In genomic region chr4:156217022-156217669, GRCm38 (mm10) we compare ENCODE assay signal across 19 mouse cellular contexts. TPM values are rescaled to one million over a fixed set of nuclear protein-coding genes. Genes with fewer than 3 reads are reported as not detected.
DNase-seq lines count a peak whose midpoint lies in the region; ATAC-seq and TF ChIP-seq lines count a peak whose summit lies in the region.
"Had no signal": no experiment of that assay in that cellular context is flagged by ENCODE, and none has a peak within 500 bp of the region (broad histone marks: within the 10 kb centered on the region; RNA-seq: fewer than 3 reads in every experiment).

No protein-coding gene starts in this region.

- no peak overlapping the region for H3K9ac ChIP-seq in lung, embryonic 14.5 days
- H3K9ac ChIP-seq in heart, embryonic 12.5 days: peak overlapping the region; percentile 44; the same call in 1 of the 2 replicates
- H3K9ac ChIP-seq: intestine, embryonic 15.5 days; limb, embryonic 12.5 days; liver, embryonic 13.5 days had no signal

- H3K27ac ChIP-seq in lung, embryonic 14.5 days (ENCODE audit: low read depth): no peak overlapping the region
- no peak overlapping the region for H3K27ac ChIP-seq in heart, embryonic 12.5 days (ENCODE audit: poor library complexity, severe bottlenecking)
- H3K27ac ChIP-seq in limb, embryonic 10.5 days: 0 out of 2 replicates have a peak overlapping the region, but pooled peaks have one; percentile 1
- H3K27ac ChIP-seq: intestine, embryonic 15.5 days; kidney, postnatal 0 days; limb, embryonic 12.5 days; liver, embryonic 13.5 days had no signal

- no peak overlapping the region for H3K4me3 ChIP-seq in lung, embryonic 14.5 days (ENCODE audit: low read depth, low read length)
- H3K4me3 ChIP-seq in lung, adult 2 months (replicated peaks; ENCODE audit: extremely low read depth, low read depth, low read length): no peak overlapping the region
- H3K4me3 ChIP-seq in heart, embryonic 12.5 days: no peak overlapping the region
- H3K4me3 ChIP-seq in limb, embryonic 10.5 days: no peak overlapping the region
- H3K4me3 ChIP-seq: intestine, embryonic 15.5 days; limb, embryonic 12.5 days; liver, embryonic 13.5 days had no signal

- intact Hi-C loops in gastrocnemius, postnatal 36 days (cut with DNase I): no loop called here
- intact Hi-C loops in left cerebral cortex, postnatal 4 days (cut with DNase I): no loop called here

- H3K27me3 ChIP-seq in lung, embryonic 14.5 days (ENCODE audit: insufficient read depth, low read length): no peaks in the 10 kb centered on the region
- H3K27me3 ChIP-seq in heart, embryonic 12.5 days (replicated peaks): no peaks in the 10 kb centered on the region
- no peaks in the 10 kb centered on the region for H3K27me3 ChIP-seq in limb, embryonic 10.5 days (ENCODE audit: low read depth, poor library complexity, severe bottlenecking)
- H3K27me3 ChIP-seq: CH12.LX; intestine, embryonic 15.5 days; limb, embryonic 12.5 days had no signal

- no peaks in the 10 kb centered on the region for H3K36me3 ChIP-seq in lung, embryonic 14.5 days (ENCODE audit: insufficient read depth)
- no peaks in the 10 kb centered on the region for H3K36me3 ChIP-seq in heart, embryonic 12.5 days
- H3K36me3 ChIP-seq in limb, embryonic 10.5 days: no peaks in the 10 kb centered on the region
- H3K36me3 ChIP-seq: intestine, embryonic 15.5 days; liver, embryonic 13.5 days had no signal

- no peak overlapping the region for H3K4me2 ChIP-seq in lung, embryonic 14.5 days
- no peak overlapping the region for H3K4me2 ChIP-seq in heart, embryonic 12.5 days
- H3K4me2 ChIP-seq: intestine, embryonic 15.5 days; limb, embryonic 12.5 days; liver, embryonic 13.5 days had no signal

- TF ChIP-seq POLR2A in lung, adult 2 months (IDR thresholded peaks at IDR 0.05; ENCODE audit: borderline replicate concordance, extremely low read depth, low read depth, low read length): no peak

- peak; percentile 52; the same call in 1 of the 2 replicates for ATAC-seq in lung, embryonic 14.5 days (ENCODE audit: insufficient read depth)
- ATAC-seq in heart, embryonic 12.5 days (ENCODE audit: insufficient number of reproducible peaks, low FRiP score): no peak
- ATAC-seq in megakaryocyte, adult 5-6 weeks (ENCODE audit: poor library complexity, severe bottlenecking): no peak
- ATAC-seq: forebrain, embryonic 14.5 days; intestine, embryonic 15.5 days had no signal

- no peaks in the 10 kb centered on the region for H3K4me1 ChIP-seq in lung, embryonic 14.5 days (ENCODE audit: insufficient read depth)
- no peaks in the 10 kb centered on the region for H3K4me1 ChIP-seq in lung, adult 2 months (ENCODE audit: control insufficient read depth, insufficient read depth, low read length)
- H3K4me1 ChIP-seq in heart, embryonic 12.5 days (replicated peaks): peaks cover 23% of the 10 kb centered on the region
- no peaks in the 10 kb centered on the region for H3K4me1 ChIP-seq in limb, embryonic 10.5 days
- H3K4me1 ChIP-seq: intestine, embryonic 15.5 days; limb, embryonic 12.5 days; liver, embryonic 13.5 days had no signal

- no peak for TF ChIP-seq CTCF in lung, embryonic 14.5 days (IDR thresholded peaks at IDR 0.05; ENCODE audit: low read depth)
- TF ChIP-seq CTCF in lung, adult 2 months (IDR thresholded peaks at IDR 0.05; ENCODE audit: insufficient read depth, low read length): no peak

- DNase-seq in gastrocnemius, adult 18-20 months (ENCODE audit: low spot score): peak; percentile 44
- DNase-seq in gastrocnemius, postnatal 36 days: no peak
- no peak for DNase-seq in lung, embryonic 14.5 days
- DNase-seq in lung, adult 2 months: no peak
- no peak for DNase-seq in limb, embryonic 10.5 days (ENCODE audit: low spot score)
- no peak for DNase-seq in left cerebral cortex, postnatal 4 days
- DNase-seq: adrenal gland, adult 8-10 months; cerebellum, adult 11 months; layer of hippocampus, postnatal 36 days; liver, embryonic 13.5 days; lung, postnatal 14 days had no signal

- no peaks in the 10 kb centered on the region for H3K9me3 ChIP-seq in lung, embryonic 14.5 days (ENCODE audit: low read depth, low read length)
- H3K9me3 ChIP-seq in heart, embryonic 12.5 days (replicated peaks): no peaks in the 10 kb centered on the region
- H3K9me3 ChIP-seq in limb, embryonic 10.5 days (replicated peaks): no peaks in the 10 kb centered on the region
- H3K9me3 ChIP-seq: intestine, embryonic 15.5 days; limb, embryonic 12.5 days; liver, embryonic 13.5 days had no signal

- 80% methylated on average over 16 of the region's 16 CpGs for WGBS in lung, embryonic 14.5 days
- WGBS in lung, adult 2 months: 81% methylated on average over 16 of the region's 16 CpGs
- 69% methylated on average over 16 of the region's 16 CpGs for WGBS in heart, embryonic 12.5 days
- 85% methylated on average over 16 of the region's 16 CpGs for WGBS in limb, embryonic 10.5 days

RNA-seq across cellular contexts. Expression of gene Perm1, which starts 1.5 kb away (rescaled TPM):
- 100 to 1,000 TPM; 143 to 233 TPM for total RNA-seq in gastrocnemius, adult 18-20 months (2021)
- 100 to 1,000 TPM; 144 to 172 TPM for total RNA-seq in gastrocnemius, postnatal 36 days (2021)
- 0.32 and 0.51 TPM in 2 replicates for polyA plus RNA-seq in lung, embryonic 14.5 days (2014; fragmentation: Nextera tagmentation; extraction: Ambion mirVana)
- 2.0 and 6.0 TPM in 2 replicates for polyA plus RNA-seq in lung, adult 2 months (2012; rRNA removed)
- 1.3 and 1.6 TPM in 2 replicates for polyA plus RNA-seq in heart, embryonic 12.5 days (2016; fragmentation: Nextera tagmentation; extraction: Ambion mirVana)
- polyA plus RNA-seq in limb, embryonic 10.5 days (2016; fragmentation: Nextera tagmentation; extraction: Ambion mirVana): 0.18 and 0.29 TPM in 2 replicates
- under 1 TPM; 0.36 to 0.46 TPM for total RNA-seq in left cerebral cortex, postnatal 4 days (2021)
- 0.11 TPM in 1 of 2 replicates, not detected in the other for total RNA-seq in megakaryocyte, adult 5-6 weeks (2015)
- not detected in 2 replicates for total RNA-seq in megakaryocyte, adult 5-6 weeks (2017)
- total RNA-seq: hematopoietic stem cell, adult 5-6 weeks had no signal
- polyA plus RNA-seq: liver, embryonic 13.5 days had no signal

RNA-seq across cellular contexts. Expression of gene AW011738, which starts 14.0 kb away (rescaled TPM):
- total RNA-seq in gastrocnemius, adult 18-20 months (2021): 1 to 10 TPM; 3.7 to 4.9 TPM
- 1 to 10 TPM; 2.8 to 4.4 TPM for total RNA-seq in gastrocnemius, postnatal 36 days (2021)
- polyA plus RNA-seq in lung, embryonic 14.5 days (2014; fragmentation: Nextera tagmentation; extraction: Ambion mirVana): 0.72 and 0.81 TPM in 2 replicates
- polyA plus RNA-seq in lung, adult 2 months (2012; rRNA removed): 4.6 and 5.1 TPM in 2 replicates
- polyA plus RNA-seq in heart, embryonic 12.5 days (2016; fragmentation: Nextera tagmentation; extraction: Ambion mirVana): 3.4 and 4.3 TPM in 2 replicates
- polyA plus RNA-seq in limb, embryonic 10.5 days (2016; fragmentation: Nextera tagmentation; extraction: Ambion mirVana): 1.1 and 1.2 TPM in 2 replicates
- total RNA-seq in left cerebral cortex, postnatal 4 days (2021): 1 to 10 TPM; 5.2 to 6.4 TPM
- total RNA-seq in megakaryocyte, adult 5-6 weeks (2015): 0.11 and 0.42 TPM in 2 replicates
- total RNA-seq in megakaryocyte, adult 5-6 weeks (2017): 0.49 and 0.66 TPM in 2 replicates

RNA-seq across cellular contexts. Expression of gene Isg15, which starts 16.5 kb away (rescaled TPM):
- total RNA-seq in gastrocnemius, adult 18-20 months (2021): under 1 TPM; 0.32 to 0.74 TPM
- total RNA-seq in gastrocnemius, postnatal 36 days (2021): 1 to 10 TPM in 1 of 2 experiments, under 1 TPM in 1; 0.97 to 1.1 TPM
- polyA plus RNA-seq in lung, embryonic 14.5 days (2014; fragmentation: Nextera tagmentation; extraction: Ambion mirVana): 0.43 TPM in 1 of 2 replicates, not detected in the other
- 8.1 and 12.2 TPM in 2 replicates for polyA plus RNA-seq in lung, adult 2 months (2012; rRNA removed)
- polyA plus RNA-seq in heart, embryonic 12.5 days (2016; fragmentation: Nextera tagmentation; extraction: Ambion mirVana): 1.8 and 2.8 TPM in 2 replicates
- 0.20 and 0.45 TPM in 2 replicates for polyA plus RNA-seq in limb, embryonic 10.5 days (2016; fragmentation: Nextera tagmentation; extraction: Ambion mirVana)
- total RNA-seq in left cerebral cortex, postnatal 4 days (2021): not detected
- total RNA-seq in megakaryocyte, adult 5-6 weeks (2015): 6.3 and 6.4 TPM in 2 replicates
- 5.4 and 7.2 TPM in 2 replicates for total RNA-seq in megakaryocyte, adult 5-6 weeks (2017)

RNA-seq across cellular contexts. Expression of gene Plekhn1, which starts 17.5 kb away (rescaled TPM):
- 1 to 10 TPM; 5.9 to 6.7 TPM for total RNA-seq in gastrocnemius, adult 18-20 months (2021)
- 1 to 10 TPM; 5.0 to 5.9 TPM for total RNA-seq in gastrocnemius, postnatal 36 days (2021)
- 21.0 and 21.4 TPM in 2 replicates for polyA plus RNA-seq in lung, embryonic 14.5 days (2014; fragmentation: Nextera tagmentation; extraction: Ambion mirVana)
- 61.9 and 78.1 TPM in 2 replicates for polyA plus RNA-seq in lung, adult 2 months (2012; rRNA removed)
- polyA plus RNA-seq in heart, embryonic 12.5 days (2016; fragmentation: Nextera tagmentation; extraction: Ambion mirVana): 18.0 and 18.2 TPM in 2 replicates
- polyA plus RNA-seq in limb, embryonic 10.5 days (2016; fragmentation: Nextera tagmentation; extraction: Ambion mirVana): 24.2 and 25.2 TPM in 2 replicates
- 10 to 100 TPM; 46.0 to 46.9 TPM for total RNA-seq in left cerebral cortex, postnatal 4 days (2021)
- 8.5 and 10.5 TPM in 2 replicates for total RNA-seq in megakaryocyte, adult 5-6 weeks (2015)
- 11.2 and 14.1 TPM in 2 replicates for total RNA-seq in megakaryocyte, adult 5-6 weeks (2017)

RNA-seq across cellular contexts. Expression of gene Noc2l, which starts 18.7 kb away (rescaled TPM):
- total RNA-seq in gastrocnemius, adult 18-20 months (2021): 10 to 100 TPM; 31.2 to 33.4 TPM
- total RNA-seq in gastrocnemius, postnatal 36 days (2021): 10 to 100 TPM; 25.2 to 29.4 TPM
- polyA plus RNA-seq in lung, embryonic 14.5 days (2014; fragmentation: Nextera tagmentation; extraction: Ambion mirVana): 82.4 and 90.1 TPM in 2 replicates
- polyA plus RNA-seq in lung, adult 2 months (2012; rRNA removed): 44.1 and 54.6 TPM in 2 replicates
- polyA plus RNA-seq in heart, embryonic 12.5 days (2016; fragmentation: Nextera tagmentation; extraction: Ambion mirVana): 49.3 and 54.7 TPM in 2 replicates
- polyA plus RNA-seq in limb, embryonic 10.5 days (2016; fragmentation: Nextera tagmentation; extraction: Ambion mirVana): 103 and 141 TPM in 2 replicates
- 10 to 100 TPM; 77.3 to 78.3 TPM for total RNA-seq in left cerebral cortex, postnatal 4 days (2021)
- total RNA-seq in megakaryocyte, adult 5-6 weeks (2015): 23.9 and 25.2 TPM in 2 replicates
- total RNA-seq in megakaryocyte, adult 5-6 weeks (2017): 43.9 and 47.3 TPM in 2 replicates

Comparison
In these comparisons a context has a peak if more than half of its experiments do, and no peak if none do; other contexts are left out.
1. RNA of gene Perm1, which starts 1.5 kb away (total RNA-seq): 143 to 233 TPM in gastrocnemius, adult 18-20 months and 144 to 172 TPM in gastrocnemius, postnatal 36 days; 0.36 to 0.46 TPM in left cerebral cortex, postnatal 4 days and 0.11 TPM in megakaryocyte, adult 5-6 weeks; every median in the first group is over 10 times any median in the second.